Mouse (Mus musculus) gastrocnemius, adult 2 months (tissue): ENCODE measurements around the gene Zc3h7a. TPM values are rescaled to one million over a fixed set of nuclear protein-coding genes. Genes with fewer than 3 reads are reported as not detected.

Source experiments
- DNase-seq: peaks from one replicate; pipeline ENCODE4 v3.0.0; 2022
- H3K27ac ChIP-seq: fragments of 200-600 bp; 2 replicates; pipeline ENCODE4 v1.8.1; 2022; ENCODE audit warnings: mild to moderate bottlenecking
- H3K4me3 ChIP-seq: fragments of 200-600 bp; 2 replicates; pipeline ENCODE4 v1.8.1; 2022; ENCODE audit warnings: mild to moderate bottlenecking, moderate library complexity
- CTCF ChIP-seq: fragments of 200-600 bp; IDR thresholded peaks from 2 replicates; pipeline ENCODE4 v1.8.1; 2022; ENCODE audit warnings: antibody characterized with exemption, mild to moderate bottlenecking, moderate library complexity
- intact Hi-C: fragments of 180-260 bp; cut with DNase I; formaldehyde crosslinking; loops from one replicate; pipeline ENCODE4 v1.15.1; 2025
- long read RNA-seq, 2 experiments: library from polyadenylated mRNA; stranded (forward); transcript quantifications; one replicate each; pipeline ENCODE4 v2.0.0; 2021
- total RNA-seq, 2 experiments: library from RNA; stranded (reverse); gene quantifications; 2 replicates each; pipeline ENCODE4 v1.2.3; 2021

The Zc3h7a gene
- total RNA-seq, result 10 to 100 TPM; 17.0 to 20.0 TPM
- long read RNA-seq, experiment 1, transcript Zc3h7a-201 (23 exons, 3,825 nt), result major isoform, 15 of 21 reads
- long read RNA-seq, experiment 1, partial matches to known transcripts, result 2 of 21 reads
- long read RNA-seq, experiment 1, other reads (novel, unspliced or antisense), result 4 of 21 reads
- long read RNA-seq, experiment 2, transcript Zc3h7a-201 (23 exons, 3,825 nt), result major isoform, 18 of 24 reads
- long read RNA-seq, experiment 2, partial matches to known transcripts, result 2 of 24 reads
- long read RNA-seq, experiment 2, other reads (novel, unspliced or antisense), result 4 of 24 reads

DNA sequence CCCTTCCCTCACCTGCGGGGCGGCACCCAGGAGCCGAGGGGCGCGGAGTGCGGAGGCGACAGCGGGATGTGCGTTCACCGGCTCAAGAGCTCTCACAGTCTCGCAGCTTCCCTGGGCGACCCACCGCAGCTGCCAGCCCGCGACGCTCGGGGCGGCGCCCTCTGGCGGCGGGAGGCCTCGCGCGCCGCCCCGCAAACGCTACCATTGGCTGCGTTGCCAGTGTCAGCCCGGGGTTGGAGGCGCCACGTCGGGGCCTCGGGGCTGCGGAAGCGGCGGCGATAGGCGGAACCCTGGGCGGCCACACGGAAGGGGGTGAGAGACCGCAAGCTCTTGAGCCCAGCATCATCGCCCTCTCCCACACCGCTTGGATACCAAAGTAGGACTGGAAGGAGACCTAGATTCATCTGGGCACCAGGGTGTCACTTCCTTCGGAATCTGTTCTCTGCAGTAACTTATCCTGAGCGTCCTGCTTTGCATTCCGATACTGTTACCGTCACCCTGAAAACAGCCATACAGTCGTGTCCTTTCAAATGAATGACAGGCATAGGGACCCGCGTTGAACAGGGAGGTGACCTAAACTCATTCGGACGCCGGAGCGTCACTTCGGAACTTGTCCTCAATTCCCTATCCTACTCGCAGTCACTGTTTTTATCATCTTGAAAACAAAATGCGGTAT lies at the start of gene Zc3h7a:
TSS of gene Zc3h7a (minus strand) at position 186 of the 676 bp plus-strand sequence.
- intact Hi-C loops, result loop anchor here (2.0 to 10.0 kb wide), 2 partner anchors 26 to 148 kb away; partner anchors contain the start of genes Rsl1d1 and Snx29
- TF ChIP-seq CTCF, result no peak; the same call in none of the 2 replicates
- peak; percentile 96 for DNase-seq
- Histone ChIP-seq H3K4me3 (peak within 1 kb of the TSS; percentile 100), H3K27ac (peak within 1 kb of the TSS; percentile 97)

DNA sequence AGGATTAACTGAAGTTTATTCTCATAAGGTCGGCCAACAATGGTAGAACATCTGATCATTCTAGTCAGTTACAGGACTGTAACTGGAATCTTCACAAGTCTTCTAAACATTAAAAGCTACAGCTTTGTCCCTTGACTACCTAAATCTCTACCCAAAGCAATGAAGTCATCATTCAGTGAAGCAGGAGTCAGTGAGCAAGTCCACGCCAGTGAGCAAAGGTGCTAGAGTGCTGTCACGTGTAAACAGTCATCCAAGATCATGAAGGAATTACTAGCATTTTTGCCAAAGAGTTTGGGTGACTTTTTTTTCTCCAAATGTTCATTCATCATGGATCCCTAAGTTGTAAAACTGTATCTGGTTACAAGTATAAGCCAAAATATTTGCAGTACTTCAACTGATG lies 41.6 kb upstream of the Zc3h7a start:
- intact Hi-C loops, result no loop called here
- no peak for DNase-seq
- Histone ChIP-seq H3K27ac (no peak overlapping the region), H3K4me3 (no peak overlapping the region)
- TF ChIP-seq CTCF, result no peak

DNA sequence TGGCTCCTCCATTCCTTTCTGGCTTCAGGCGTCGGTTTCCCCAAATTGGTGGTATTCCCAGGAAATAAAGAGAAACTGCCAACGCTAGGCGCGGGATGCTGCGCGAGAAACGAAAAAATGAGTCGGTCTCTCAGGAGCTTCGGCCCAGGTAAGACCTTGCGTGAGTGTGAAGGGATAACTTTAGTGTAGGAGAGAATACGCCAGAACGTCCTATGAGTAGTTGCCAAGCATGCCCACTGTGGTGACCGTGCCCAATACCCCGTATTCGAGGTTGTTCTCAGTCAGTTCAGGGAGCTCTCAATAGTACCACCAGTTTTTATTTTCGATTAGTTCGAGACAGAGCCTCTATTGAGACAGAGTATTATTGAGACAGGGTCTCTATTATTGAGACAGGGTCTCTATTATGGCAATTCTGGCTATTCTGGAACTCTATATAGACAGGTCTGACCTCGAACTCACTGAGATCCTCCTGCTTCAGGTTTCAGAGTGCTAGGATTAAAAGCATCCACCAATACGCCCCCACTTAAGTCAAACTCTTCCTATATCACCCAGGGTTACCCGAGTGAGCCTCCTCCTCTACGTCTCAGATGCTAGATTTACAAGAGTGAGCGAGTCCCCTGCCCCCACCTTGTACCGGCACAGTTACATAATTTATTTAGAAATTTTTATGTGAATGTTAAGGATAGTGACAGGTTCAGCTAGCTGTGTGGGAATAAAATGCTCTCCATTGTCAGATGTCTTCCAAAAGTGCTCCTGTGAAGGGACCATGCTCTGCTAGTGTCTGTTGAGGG lies 27.6 kb upstream of the Zc3h7a start:
- intact Hi-C loops, result loop anchor here (2.0 to 5.0 kb wide), 3 partner anchors 27 to 119 kb away; partner anchors contain the start of genes Gspt1, Snx29 and Zc3h7a
- Histone ChIP-seq H3K4me3 (peak overlapping the region; percentile 98), H3K27ac (peak overlapping the region; percentile 96)
- no peak for TF ChIP-seq CTCF
- DNase-seq, result peak; percentile 19

DNA sequence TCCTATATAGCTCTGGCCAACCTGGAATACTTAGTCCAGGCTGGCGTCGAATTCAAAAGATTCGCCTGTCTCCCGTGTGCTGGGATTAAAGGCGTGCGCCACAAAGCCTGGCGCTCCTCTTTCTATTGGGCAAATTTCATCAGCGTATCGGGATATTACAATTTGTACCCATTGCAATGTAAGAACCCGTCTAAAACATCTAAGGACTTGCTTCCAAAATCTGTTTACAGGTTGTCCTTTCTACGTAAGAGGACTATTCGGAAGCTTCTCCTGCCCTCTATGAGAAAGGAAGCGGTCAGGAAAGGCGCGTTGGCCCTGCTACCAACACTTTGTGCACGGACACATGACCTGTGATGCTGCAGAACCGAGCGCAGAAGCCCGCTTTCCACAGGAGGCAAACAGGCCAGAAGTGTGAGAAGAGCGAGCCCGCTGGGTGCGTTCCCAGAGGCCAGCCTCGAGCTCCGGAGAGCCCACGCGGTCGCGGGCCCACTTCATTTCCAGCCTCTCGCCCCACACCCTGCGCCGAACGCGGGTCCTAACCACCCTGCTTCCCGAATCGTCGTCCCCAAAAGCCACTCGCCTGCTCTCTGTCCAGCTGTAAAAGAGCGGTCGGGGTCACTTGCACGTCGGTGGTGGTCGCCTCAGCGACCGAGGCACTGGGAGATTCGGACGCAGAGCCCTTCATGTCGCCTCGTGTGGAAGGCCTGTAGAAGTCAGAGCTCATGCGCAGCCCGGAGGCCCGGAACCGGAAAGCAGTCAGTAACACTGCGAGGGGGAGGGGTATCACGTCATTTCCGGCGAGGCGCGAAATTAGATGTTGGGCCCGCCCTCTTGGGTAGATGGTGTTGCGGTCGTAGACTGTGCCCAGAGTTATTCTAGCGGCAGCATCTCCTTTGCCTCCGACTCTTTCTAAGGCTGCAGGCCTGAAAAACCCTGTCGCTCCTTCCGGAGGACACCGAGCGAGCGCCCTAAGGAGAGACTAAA lies 26.7 kb upstream of the Zc3h7a start, which contains the start of gene Rsl1d1:
TSS of gene Rsl1d1 (minus strand) at position 761 of the 984 bp plus-strand sequence.
- Histone ChIP-seq H3K4me3 (peak within 1 kb of the TSS; percentile 98), H3K27ac (peak within 1 kb of the TSS; percentile 96)
- peak; percentile 92 for DNase-seq
- no peak for TF ChIP-seq CTCF
- intact Hi-C loops, result loop anchor here (2.0 to 5.0 kb wide), 3 partner anchors 26 to 119 kb away; partner anchors contain the start of genes Gspt1, Snx29 and Zc3h7a

DNA sequence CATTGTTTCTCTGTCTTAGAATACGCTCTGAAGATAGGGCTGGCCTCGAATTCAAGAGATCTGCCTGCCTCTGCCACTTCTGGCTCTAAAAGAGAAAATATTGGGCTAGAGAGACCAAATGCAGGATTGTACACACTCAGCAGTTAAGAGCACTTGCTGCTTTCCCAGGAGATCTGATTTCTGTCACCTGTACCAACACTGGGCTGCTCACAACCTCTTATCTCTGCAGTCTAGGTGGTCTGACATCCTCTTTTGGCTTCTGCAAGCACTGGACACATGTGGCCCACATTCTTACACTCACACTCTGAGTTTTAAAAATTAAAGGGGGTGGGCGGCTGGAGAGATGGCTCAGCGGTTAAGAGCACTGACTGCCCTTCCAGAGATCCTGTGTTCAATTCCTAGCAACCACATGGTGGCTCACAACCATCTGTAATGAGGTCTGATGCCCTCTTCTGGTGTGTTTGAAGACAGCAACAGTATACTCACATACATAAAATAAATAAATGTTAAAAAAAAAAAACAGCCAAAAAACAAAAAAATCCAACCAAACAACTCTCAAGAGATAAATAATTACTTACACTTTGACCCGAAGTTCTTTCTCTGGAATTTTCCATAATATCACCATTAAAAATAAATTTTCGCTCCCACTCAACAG lies 25.7 kb upstream of the Zc3h7a start:
- peak overlapping the region; percentile 98 for H3K4me3 ChIP-seq
- TF ChIP-seq CTCF, result peak; percentile 7; the same call in 1 of the 2 replicates
- H3K27ac ChIP-seq, result peak overlapping the region; percentile 96; the same call in 1 of the 2 replicates
- intact Hi-C loops, result loop anchor here (2.0 to 5.0 kb wide), 3 partner anchors 25 to 120 kb away; partner anchors contain the start of genes Gspt1, Snx29 and Zc3h7a
- DNase-seq, result no peak

DNA sequence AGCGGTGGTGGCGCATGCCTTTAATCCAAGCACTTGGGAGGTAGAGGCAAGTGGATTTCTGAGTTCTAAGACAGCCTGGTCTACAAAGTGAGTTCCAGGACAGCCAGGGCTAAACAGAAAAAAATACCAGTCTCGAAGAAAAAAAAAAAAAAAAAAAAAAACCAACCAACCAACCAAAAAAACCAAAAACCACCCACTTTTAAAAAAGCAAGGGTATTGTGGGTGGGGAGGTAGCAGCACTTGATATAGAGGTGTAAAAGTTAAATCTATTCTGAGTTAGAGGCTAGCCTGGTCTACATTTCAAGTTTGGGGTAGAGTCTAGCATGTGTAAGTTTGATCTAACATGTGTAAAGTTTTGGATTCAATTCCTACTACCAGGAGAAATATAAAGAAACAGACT lies 24.1 kb upstream of the Zc3h7a start:
- intact Hi-C loops, result loop anchor here (5.0 kb wide), 1 partner anchor 122 kb away; the partner anchor contains the start of gene Snx29
- Histone ChIP-seq H3K27ac (no peak overlapping the region), H3K4me3 (no peak overlapping the region)
- no peak for DNase-seq
- TF ChIP-seq CTCF, result no peak

DNA sequence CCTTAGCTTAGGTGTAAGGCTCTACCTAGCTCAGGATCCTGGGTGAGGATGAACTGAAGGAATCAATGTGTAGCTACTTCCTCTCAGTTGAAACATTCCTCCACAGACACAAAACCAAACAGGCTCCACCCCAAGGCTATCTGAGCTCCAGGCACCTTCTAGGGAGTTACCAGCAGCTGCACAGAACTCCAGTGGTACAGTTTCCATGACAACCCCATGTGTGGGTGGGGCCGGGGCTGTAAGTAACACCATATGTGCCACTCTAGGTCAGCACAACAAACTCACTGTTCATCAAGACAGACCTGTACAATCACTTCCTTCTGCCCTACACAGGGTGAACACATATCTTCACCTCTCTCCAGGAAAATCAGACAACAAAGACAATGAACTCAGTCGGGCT lies 22.3 kb upstream of the Zc3h7a start:
- Histone ChIP-seq H3K4me3 (no peak overlapping the region), H3K27ac (no peak overlapping the region)
- intact Hi-C loops, result no loop called here
- no peak for DNase-seq
- no peak for TF ChIP-seq CTCF

DNA sequence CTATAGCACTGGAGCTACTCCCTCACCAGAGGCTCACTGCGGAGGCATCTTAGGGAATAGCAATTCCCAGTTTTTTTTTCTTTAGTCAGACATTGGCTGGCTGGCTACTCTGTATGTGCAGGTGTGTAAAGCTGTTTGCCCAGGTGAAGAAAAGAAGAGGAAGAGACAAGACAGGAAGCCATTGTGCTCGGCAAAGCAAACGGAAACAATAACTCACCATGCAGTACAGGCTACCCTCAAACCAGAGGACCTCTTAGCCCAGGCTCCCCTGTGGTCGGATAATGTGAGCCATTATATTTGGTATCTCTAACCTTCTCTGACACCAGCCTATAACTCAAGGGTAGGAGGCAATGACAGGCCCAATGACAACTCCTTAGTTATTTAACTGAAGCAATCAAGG lies 20.9 kb upstream of the Zc3h7a start:
- Histone ChIP-seq H3K4me3 (no peak overlapping the region), H3K27ac (no peak overlapping the region)
- no peak for DNase-seq
- intact Hi-C loops, result no loop called here
- no peak for TF ChIP-seq CTCF

DNA sequence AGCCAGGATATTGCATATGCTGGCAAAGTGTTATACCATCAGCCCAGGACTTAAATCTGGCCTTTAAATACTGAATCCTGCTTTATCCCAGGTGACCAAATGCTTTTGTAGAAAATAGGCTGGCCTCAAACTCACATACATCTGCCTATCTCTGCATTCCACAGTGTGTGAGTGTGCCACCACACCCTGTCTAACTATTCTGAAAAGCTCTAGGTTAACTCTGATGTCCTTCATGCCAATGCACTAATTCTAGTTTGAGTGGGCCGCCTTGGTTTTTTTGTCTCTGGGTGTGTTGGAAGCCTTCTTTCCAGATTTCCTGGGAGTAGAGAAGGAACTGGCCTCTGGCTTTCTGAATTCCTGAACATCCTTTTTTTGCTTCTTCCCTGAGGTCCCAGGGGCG lies 17.0 kb upstream of the Zc3h7a start:
- intact Hi-C loops, result no loop called here
- no peak for DNase-seq
- no peak overlapping the region for H3K4me3 ChIP-seq
- TF ChIP-seq CTCF, result no peak
- H3K27ac ChIP-seq, result no peak overlapping the region

DNA sequence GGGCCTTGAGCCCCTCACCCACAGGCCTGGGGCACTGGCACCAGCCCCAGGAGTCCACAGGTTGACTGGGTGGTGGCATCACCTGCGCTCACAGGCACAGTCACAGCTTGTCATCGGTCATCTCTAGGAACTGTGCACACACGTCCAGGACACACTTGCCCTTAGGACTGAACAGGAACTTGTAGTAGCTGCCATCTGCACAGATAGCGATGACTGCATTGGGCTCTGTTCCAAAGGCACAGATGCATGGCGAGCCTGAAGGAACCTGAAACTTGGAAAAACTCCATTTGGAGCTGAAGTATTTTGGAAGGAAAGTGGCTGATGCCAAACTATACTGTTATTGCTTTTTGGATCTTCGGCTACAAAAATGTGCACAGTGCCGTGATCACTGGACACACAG lies 14.0 kb upstream of the Zc3h7a start:
- TF ChIP-seq CTCF, result no peak

DNA sequence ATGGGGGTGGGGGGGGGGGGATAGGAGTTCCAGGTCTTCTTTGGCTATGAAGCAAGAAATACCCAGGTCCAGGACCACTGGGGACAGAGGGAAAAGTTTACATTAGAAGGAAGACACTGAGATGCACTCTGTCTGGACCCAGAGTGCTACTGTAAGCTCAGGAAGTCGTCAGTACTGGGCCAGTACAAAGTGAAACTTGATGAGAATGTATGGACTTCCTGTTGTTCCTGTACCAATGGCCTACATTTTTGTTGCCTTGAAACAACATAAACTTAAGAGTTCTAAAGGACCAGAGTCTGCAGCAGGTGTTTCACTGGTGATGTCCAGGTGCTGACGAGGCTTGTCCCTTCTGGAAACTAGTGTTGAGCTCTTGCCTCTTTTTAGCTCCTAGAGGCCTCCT lies 1.2 kb upstream of the Zc3h7a start:
- Histone ChIP-seq H3K27ac (no peak overlapping the region), H3K4me3 (no peak overlapping the region)
- intact Hi-C loops, result loop anchor here (2.0 to 10.0 kb wide), 2 partner anchors 25 to 147 kb away; partner anchors contain the start of genes Rsl1d1 and Snx29
- DNase-seq, result no peak
- TF ChIP-seq CTCF, result no peak

More for the DNA sequence above, 14.0 kb upstream of the Zc3h7a start:
- no peak overlapping the region for H3K27ac ChIP-seq
- intact Hi-C loops, result no loop called here
- no peak overlapping the region for H3K4me3 ChIP-seq
- DNase-seq, result peak; percentile 20
